Mouse (Mus musculus): Measurements from ENCODE around the gene Cplx3. TPM values are rescaled to one million over a fixed set of nuclear protein-coding genes. Genes with fewer than 3 reads are reported as not detected.

Gene Cplx3
- polyA plus RNA-seq, 1 experiment from 2014 or later: not detected

GRCm38 (mm10) chr9:57628717-57629116, 22.6 kb upstream of the Cplx3 start:
- Histone ChIP-seq H3K27ac (ENCODE audit: low read depth, low read length) (no peak overlapping the region), H3K36me3 (ENCODE audit: control insufficient read depth, insufficient read depth, low read length) (peaks cover 56% of the 10 kb centered on the region), H3K4me1 (replicated peaks; ENCODE audit: control insufficient read depth, insufficient read depth, low read length) (peaks cover 3% of the 10 kb centered on the region; the same call in 1 of the 2 replicates), H3K27me3 (replicated peaks; ENCODE audit: control insufficient read depth, insufficient read depth, low read length) (no peaks in the 10 kb centered on the region), H3K4me2 (no peak overlapping the region), H3K9ac (ENCODE audit: low read depth, low read length) (no peak overlapping the region), H3K9me3 (ENCODE audit: control insufficient read depth, low read length) (no peaks in the 10 kb centered on the region), H3K4me3 (ENCODE audit: low read depth, low read length) (no peak overlapping the region)
- DNase-seq (ENCODE audit: low spot score): no peak
- ATAC-seq (replicated peaks; ENCODE audit: low FRiP score): no peak
- WGBS: 91% methylated on average over 12 of the region's 12 CpGs

GRCm38 (mm10) chr9:57627892-57628291, 21.8 kb upstream of the Cplx3 start:
- no peak for DNase-seq (ENCODE audit: low spot score)
- Histone ChIP-seq H3K4me2 (no peak overlapping the region), H3K9me3 (ENCODE audit: control insufficient read depth, low read length) (no peaks in the 10 kb centered on the region), H3K36me3 (ENCODE audit: control insufficient read depth, insufficient read depth, low read length) (peaks cover 56% of the 10 kb centered on the region), H3K4me1 (replicated peaks; ENCODE audit: control insufficient read depth, insufficient read depth, low read length) (no peaks in the 10 kb centered on the region), H3K9ac (ENCODE audit: low read depth, low read length) (no peak overlapping the region), H3K4me3 (ENCODE audit: low read depth, low read length) (no peak overlapping the region), H3K27me3 (replicated peaks; ENCODE audit: control insufficient read depth, insufficient read depth, low read length) (no peaks in the 10 kb centered on the region), H3K27ac (ENCODE audit: low read depth, low read length) (no peak overlapping the region)
- ATAC-seq (replicated peaks; ENCODE audit: low FRiP score): no peak
- WGBS: 91% methylated on average over 11 of the region's 11 CpGs

GRCm38 (mm10) chr9:57627191-57627590, 21.1 kb upstream of the Cplx3 start:
- Histone ChIP-seq H3K4me1 (replicated peaks; ENCODE audit: control insufficient read depth, insufficient read depth, low read length) (no peaks in the 10 kb centered on the region), H3K4me3 (ENCODE audit: low read depth, low read length) (no peak overlapping the region), H3K36me3 (ENCODE audit: control insufficient read depth, insufficient read depth, low read length) (peaks cover 56% of the 10 kb centered on the region), H3K4me2 (no peak overlapping the region), H3K9me3 (ENCODE audit: control insufficient read depth, low read length) (no peaks in the 10 kb centered on the region), H3K9ac (ENCODE audit: low read depth, low read length) (no peak overlapping the region), H3K27me3 (replicated peaks; ENCODE audit: control insufficient read depth, insufficient read depth, low read length) (no peaks in the 10 kb centered on the region), H3K27ac (ENCODE audit: low read depth, low read length) (no peak overlapping the region)
- DNase-seq (ENCODE audit: low spot score) (no peak), ATAC-seq (replicated peaks; ENCODE audit: low FRiP score) (no peak)
- WGBS: 90% methylated on average over 17 of the region's 17 CpGs

DNA sequence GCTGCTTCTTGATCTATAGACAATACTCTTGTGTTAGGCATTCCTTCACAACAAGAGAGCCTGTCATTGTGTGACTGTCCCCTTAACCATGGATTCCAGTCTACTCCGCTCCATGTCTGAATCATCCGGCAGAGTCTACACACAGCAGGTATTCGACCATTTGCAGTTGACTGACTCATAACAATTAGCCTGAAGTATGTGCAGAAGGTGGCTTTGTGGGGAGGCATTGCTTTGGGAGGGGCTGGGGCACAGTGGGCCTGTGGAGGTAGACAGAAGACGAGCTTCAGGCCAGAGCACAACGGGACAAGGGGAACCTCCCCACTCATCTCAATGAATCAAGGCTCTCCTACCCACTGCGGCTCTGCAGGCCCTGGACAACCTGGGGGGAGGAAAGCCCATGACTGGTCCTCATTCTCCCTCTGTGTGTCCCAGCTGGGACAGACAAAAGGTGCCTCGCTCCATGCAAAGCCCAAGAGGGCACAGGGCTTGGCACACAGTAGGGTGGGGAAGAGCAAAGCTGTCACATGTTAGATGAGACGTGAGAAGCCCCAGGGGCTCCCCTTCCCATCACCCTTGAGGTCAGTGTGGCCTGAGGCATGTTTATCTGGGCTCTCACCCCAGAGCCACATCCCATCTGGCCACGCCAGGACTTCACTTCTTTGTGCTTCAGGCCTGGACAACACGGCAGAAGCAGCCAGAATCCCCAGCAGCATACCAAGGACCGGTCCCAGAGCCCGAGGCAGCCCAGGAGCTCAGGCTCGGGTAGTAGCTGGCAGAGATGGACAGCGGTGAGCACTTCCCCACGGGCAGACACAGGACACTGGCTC, 19.8 kb upstream of the Cplx3 start:
- ATAC-seq (replicated peaks; ENCODE audit: low FRiP score): no peak
- no peaks in the 10 kb centered on the region for H3K4me1 ChIP-seq (replicated peaks; ENCODE audit: control insufficient read depth, insufficient read depth, low read length)

GRCm38 (mm10) chr9:57624295-57624694, 18.2 kb upstream of the Cplx3 start:
- no peak overlapping the region for H3K27ac ChIP-seq (ENCODE audit: low read depth, low read length)
- H3K4me3 ChIP-seq (ENCODE audit: low read depth, low read length): no peak overlapping the region
- no peak overlapping the region for H3K4me2 ChIP-seq
- H3K36me3 ChIP-seq (ENCODE audit: control insufficient read depth, insufficient read depth, low read length): peaks cover 32% of the 10 kb centered on the region
- H3K4me1 ChIP-seq (replicated peaks; ENCODE audit: control insufficient read depth, insufficient read depth, low read length): no peaks in the 10 kb centered on the region
- DNase-seq (ENCODE audit: low spot score): no peak
- WGBS: 73% methylated on average over 7 of the region's 7 CpGs
- H3K9ac ChIP-seq (ENCODE audit: low read depth, low read length): no peak overlapping the region
- no peak for ATAC-seq (replicated peaks; ENCODE audit: low FRiP score)
- no peaks in the 10 kb centered on the region for H3K27me3 ChIP-seq (replicated peaks; ENCODE audit: control insufficient read depth, insufficient read depth, low read length)
- H3K9me3 ChIP-seq (ENCODE audit: control insufficient read depth, low read length): no peaks in the 10 kb centered on the region

More for the DNA sequence above, 19.8 kb upstream of the Cplx3 start:
- no peak overlapping the region for H3K27ac ChIP-seq (ENCODE audit: low read depth, low read length)
- H3K36me3 ChIP-seq (ENCODE audit: control insufficient read depth, insufficient read depth, low read length): peaks cover 47% of the 10 kb centered on the region
- H3K9me3 ChIP-seq (ENCODE audit: control insufficient read depth, low read length): no peaks in the 10 kb centered on the region
- no peak overlapping the region for H3K4me2 ChIP-seq
- peak; percentile 29 for DNase-seq (ENCODE audit: low spot score)
- 89% methylated on average over 15 of the region's 15 CpGs for WGBS
- no peaks in the 10 kb centered on the region for H3K27me3 ChIP-seq (replicated peaks; ENCODE audit: control insufficient read depth, insufficient read depth, low read length)
- no peak overlapping the region for H3K9ac ChIP-seq (ENCODE audit: low read depth, low read length)
- H3K4me3 ChIP-seq (ENCODE audit: low read depth, low read length): no peak overlapping the region

GRCm38 (mm10) chr9:57620674-57621073, 14.6 kb upstream of the Cplx3 start, which contains the start of gene Lman1l:
TSS of gene Lman1l (minus strand) at chr9:57620774.
- DNase-seq (ENCODE audit: low spot score) (no peak), ATAC-seq (replicated peaks; ENCODE audit: low FRiP score) (no peak)
- WGBS: 91% methylated on average over 5 of the region's 5 CpGs

DNA sequence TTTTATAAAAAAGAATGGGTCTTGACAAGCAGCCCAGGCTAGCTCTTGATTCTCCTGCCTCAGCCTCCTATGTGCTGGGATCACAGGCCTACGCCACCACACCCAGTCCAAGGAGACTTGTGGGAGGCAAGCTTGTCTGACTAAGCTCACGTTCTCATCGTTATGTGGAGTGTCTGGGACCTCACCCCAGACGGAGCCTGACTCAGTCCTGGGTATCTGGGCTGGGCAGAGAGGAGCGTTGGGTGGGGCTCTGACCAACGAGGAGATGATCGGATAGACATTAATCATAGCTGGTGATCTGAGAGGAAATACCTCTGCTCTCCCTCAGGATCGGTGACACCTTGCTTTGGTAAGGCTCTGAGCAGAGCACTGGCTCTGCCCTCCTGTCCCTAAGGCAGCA, 12.8 kb upstream of the Cplx3 start:
- WGBS: 66% methylated on average over 8 of the region's 8 CpGs
- DNase-seq (ENCODE audit: low spot score) (no peak), ATAC-seq (replicated peaks; ENCODE audit: low FRiP score) (no peak)
- Histone ChIP-seq H3K36me3 (ENCODE audit: control insufficient read depth, insufficient read depth, low read length) (no peaks in the 10 kb centered on the region), H3K27ac (ENCODE audit: low read depth, low read length) (no peak overlapping the region), H3K27me3 (replicated peaks; ENCODE audit: control insufficient read depth, insufficient read depth, low read length) (no peaks in the 10 kb centered on the region), H3K4me1 (replicated peaks; ENCODE audit: control insufficient read depth, insufficient read depth, low read length) (no peaks in the 10 kb centered on the region), H3K9me3 (ENCODE audit: control insufficient read depth, low read length) (no peaks in the 10 kb centered on the region), H3K4me3 (ENCODE audit: low read depth, low read length) (no peak overlapping the region), H3K4me2 (no peak overlapping the region), H3K9ac (ENCODE audit: low read depth, low read length) (no peak overlapping the region)

More at GRCm38 (mm10) chr9:57620674-57621073, 14.6 kb upstream of the Cplx3 start, which contains the start of gene Lman1l:
- H3K4me2 ChIP-seq: no peak within 1 kb of the TSS
- no peak within 1 kb of the TSS for H3K4me3 ChIP-seq (ENCODE audit: low read depth, low read length)
- no peaks in the 10 kb centered on the region for H3K4me1 ChIP-seq (replicated peaks; ENCODE audit: control insufficient read depth, insufficient read depth, low read length)
- no peaks in the 10 kb centered on the region for H3K27me3 ChIP-seq (replicated peaks; ENCODE audit: control insufficient read depth, insufficient read depth, low read length)
- H3K9me3 ChIP-seq (ENCODE audit: control insufficient read depth, low read length): no peaks in the 10 kb centered on the region
- peaks cover 3% of the 10 kb centered on the region; the same call in 1 of the 2 replicates for H3K36me3 ChIP-seq (ENCODE audit: control insufficient read depth, insufficient read depth, low read length)
- no peak within 1 kb of the TSS for H3K9ac ChIP-seq (ENCODE audit: low read depth, low read length)
- no peak within 1 kb of the TSS for H3K27ac ChIP-seq (ENCODE audit: low read depth, low read length)

GRCm38 (mm10) chr9:57617556-57618169, 11.6 kb upstream of the Cplx3 start:
- H3K9ac ChIP-seq (ENCODE audit: low read depth, low read length): no peak overlapping the region
- DNase-seq (ENCODE audit: low spot score) (no peak), ATAC-seq (replicated peaks; ENCODE audit: low FRiP score) (no peak; the same call in 1 of the 2 replicates)
- H3K4me1 ChIP-seq (replicated peaks; ENCODE audit: control insufficient read depth, insufficient read depth, low read length): no peaks in the 10 kb centered on the region
- no peak overlapping the region for H3K27ac ChIP-seq (ENCODE audit: low read depth, low read length)
- no peaks in the 10 kb centered on the region for H3K27me3 ChIP-seq (replicated peaks; ENCODE audit: control insufficient read depth, insufficient read depth, low read length)
- H3K36me3 ChIP-seq (ENCODE audit: control insufficient read depth, insufficient read depth, low read length): no peaks in the 10 kb centered on the region
- no peak overlapping the region for H3K4me2 ChIP-seq
- 63% methylated on average over 8 of the region's 8 CpGs for WGBS
- H3K4me3 ChIP-seq (ENCODE audit: low read depth, low read length): no peak overlapping the region
- H3K9me3 ChIP-seq (ENCODE audit: control insufficient read depth, low read length): no peaks in the 10 kb centered on the region

Measured in liver, embryonic 11.5 days (tissue).